Mouse (Mus musculus) embryonic fibroblast, embryonic 13.5 days (primary cell): ENCODE data around the gene Adamtsl1.

Experiments used
- CTCF ChIP-seq: IDR thresholded peaks from 2 replicates; pipeline ENCODE4 v1.5.1; 2011; ENCODE audit warnings: mild to moderate bottlenecking, control low read depth, low read length, moderate library complexity, borderline replicate concordance; ENCODE audit not compliant: insufficient read depth
- POLR2A ChIP-seq: IDR thresholded peaks from 2 replicates; pipeline ENCODE4 v1.6.1; 2011; ENCODE audit warnings: low read depth, mild to moderate bottlenecking, control low read depth, low read length, moderate library complexity

DNA sequence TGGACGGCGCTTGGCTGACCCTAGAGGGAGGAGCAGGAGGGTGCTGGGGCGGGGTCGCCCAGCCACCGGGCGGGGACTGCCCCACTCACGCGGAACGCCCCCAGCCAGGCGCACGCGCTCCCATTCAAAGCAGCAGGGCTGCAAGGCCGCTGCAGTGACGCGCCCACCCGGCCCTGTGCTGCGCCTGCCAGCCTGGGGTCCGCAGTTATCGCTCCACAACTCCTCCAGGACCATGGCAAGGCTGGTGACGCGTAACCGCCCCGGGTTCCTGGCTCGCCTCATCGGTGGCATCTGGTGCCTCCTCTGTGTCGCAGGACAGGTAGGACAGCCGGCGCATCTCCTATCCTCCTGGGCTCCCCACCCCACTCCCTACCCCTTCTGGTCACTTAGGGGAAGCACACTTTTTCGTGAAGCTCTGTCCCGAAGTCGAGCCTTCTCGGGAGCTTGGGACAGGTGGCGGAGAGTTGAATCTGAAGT is 271 bp downstream of the Adamtsl1 start:
- TF ChIP-seq POLR2A (no peak), CTCF (no peak)
